Mouse (Mus musculus) right cerebral cortex, adult 18-20 months (tissue): ENCODE data around the gene Snx14.

ENCODE experiments used
- DNase-seq: peaks from one replicate; pipeline ENCODE4 v3.0.0; 2022; ENCODE audit warnings: mixed read lengths

The Snx14 gene

DNA sequence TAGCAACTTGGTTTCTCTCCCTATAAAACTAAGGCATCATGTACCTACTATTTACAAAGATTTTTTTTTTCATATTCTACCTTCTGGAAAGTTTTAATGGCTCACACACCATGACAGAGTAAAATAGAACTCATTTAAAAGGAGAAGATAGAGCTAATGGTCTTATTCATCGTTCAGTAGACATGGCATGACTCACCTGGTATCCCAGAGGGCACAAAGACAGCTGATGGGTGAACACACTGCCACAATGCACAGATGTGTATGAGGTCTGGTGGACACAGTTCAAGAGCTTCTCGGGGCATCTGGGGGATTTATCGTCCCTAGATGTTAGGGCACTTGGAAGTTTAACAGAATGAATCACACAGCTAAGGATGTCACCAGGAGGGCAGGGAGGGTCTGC lies 97.9 kb downstream of the Snx14 start:
- DNase-seq, result no peak

DNA sequence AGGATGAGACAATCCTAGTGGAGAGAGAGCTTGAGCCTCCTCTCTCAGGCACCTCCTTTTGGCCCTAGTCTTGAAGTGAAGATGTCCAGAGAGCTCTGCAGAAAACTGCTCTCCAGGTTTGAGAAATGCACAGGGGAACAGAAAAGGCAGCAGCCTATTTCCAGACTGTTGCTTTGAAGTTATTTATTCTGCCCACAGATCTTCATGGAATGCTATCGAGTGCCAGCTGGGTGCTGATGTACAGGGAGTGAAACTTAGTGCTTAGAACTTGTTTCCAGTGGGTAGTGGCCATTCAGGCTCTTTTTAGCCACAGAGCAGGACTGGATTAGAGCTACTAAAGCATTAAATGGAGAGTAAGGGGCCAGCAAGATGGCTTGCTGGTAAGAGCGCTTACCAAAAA lies 102.9 kb downstream of the Snx14 start:
- no peak for DNase-seq

GRCm38 (mm10) chr9:88332447-88332846 lies 106.3 kb downstream of the Snx14 start:
- no peak for DNase-seq

DNA sequence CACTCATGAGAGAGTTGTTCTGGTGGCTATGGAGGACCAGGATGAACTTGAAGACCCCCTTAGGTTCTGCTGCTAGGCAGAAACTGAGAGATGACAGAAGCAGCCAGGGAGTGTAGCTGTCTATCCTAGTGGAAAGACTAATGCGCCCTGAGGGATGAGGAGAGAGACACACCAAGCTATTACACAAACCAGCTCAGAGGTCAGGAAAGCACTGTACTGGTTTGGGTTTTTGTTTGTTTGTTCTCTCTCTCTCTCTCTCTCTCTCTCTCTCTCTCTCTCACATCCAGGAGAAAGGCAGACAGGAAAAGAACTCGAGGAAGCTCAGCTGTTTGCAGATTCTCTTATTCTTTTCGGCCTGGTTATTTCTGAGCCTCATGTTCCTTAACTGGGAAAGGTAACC lies 108.4 kb downstream of the Snx14 start:
- no peak for DNase-seq

- DNase-seq, result no peak
Observed at GRCm38 (mm10) chr9:88329166-88329748, 109.5 kb downstream of the Snx14 start.

- no peak for DNase-seq
Observed at GRCm38 (mm10) chr9:88328666-88329065, 110.1 kb downstream of the Snx14 start.

GRCm38 (mm10) chr9:88326930-88327901 lies 111.5 kb downstream of the Snx14 start, which contains the start of gene Nt5e:
Gene Nt5e (plus strand): TSS chr9:88327197.
- peak; percentile 78 for DNase-seq
